Mouse (Mus musculus): ENCODE measurements around the gene Rab3a.

Rab3a gene

GRCm38 (mm10) chr8:70742981-70743655 lies 11.4 kb upstream of the Rab3a start:
- peak; percentile 42 for DNase-seq

GRCm38 (mm10) chr8:70743656-70744590 lies 10.6 kb upstream of the Rab3a start:
- peak; percentile 40 for DNase-seq

- DNase-seq: no peak
Observed at GRCm38 (mm10) chr8:70744806-70745205, 9.7 kb upstream of the Rab3a start.

GRCm38 (mm10) chr8:70745691-70746220 lies 8.7 kb upstream of the Rab3a start:
- DNase-seq: no peak

GRCm38 (mm10) chr8:70746676-70747075 lies 7.8 kb upstream of the Rab3a start:
- no peak for DNase-seq

GRCm38 (mm10) chr8:70747211-70747890 lies 7.1 kb upstream of the Rab3a start:
- no peak for DNase-seq

GRCm38 (mm10) chr8:70748246-70749096 lies 6.0 kb upstream of the Rab3a start:
- no peak for DNase-seq

- DNase-seq: no peak
Observed at GRCm38 (mm10) chr8:70749097-70749674, 5.3 kb upstream of the Rab3a start.

GRCm38 (mm10) chr8:70750128-70750680 lies 4.3 kb upstream of the Rab3a start:
- DNase-seq: no peak

GRCm38 (mm10) chr8:70752000-70752764 lies 2.3 kb upstream of the Rab3a start:
- peak; percentile 72 for DNase-seq

GRCm38 (mm10) chr8:70753151-70753550 lies 1.3 kb upstream of the Rab3a start:
- no peak for DNase-seq

GRCm38 (mm10) chr8:70754871-70755660 lies 587 bp downstream of the Rab3a start:
- peak; percentile 86 for DNase-seq

GRCm38 (mm10) chr8:70755661-70756475 lies 1.4 kb downstream of the Rab3a start:
- DNase-seq: no peak

- DNase-seq: no peak
Observed at GRCm38 (mm10) chr8:70756476-70757040, 2.1 kb downstream of the Rab3a start.

- peak; percentile 57 for DNase-seq
Observed at GRCm38 (mm10) chr8:70757523-70758307, 3.2 kb downstream of the Rab3a start.

- DNase-seq: no peak
Observed at GRCm38 (mm10) chr8:70758308-70758615, 3.8 kb downstream of the Rab3a start.

GRCm38 (mm10) chr8:70758616-70759561 lies 4.4 kb downstream of the Rab3a start:
- DNase-seq: no peak
